Comparison of ENCODE assay signal across 8 mouse cellular contexts in the genomic region with DNA sequence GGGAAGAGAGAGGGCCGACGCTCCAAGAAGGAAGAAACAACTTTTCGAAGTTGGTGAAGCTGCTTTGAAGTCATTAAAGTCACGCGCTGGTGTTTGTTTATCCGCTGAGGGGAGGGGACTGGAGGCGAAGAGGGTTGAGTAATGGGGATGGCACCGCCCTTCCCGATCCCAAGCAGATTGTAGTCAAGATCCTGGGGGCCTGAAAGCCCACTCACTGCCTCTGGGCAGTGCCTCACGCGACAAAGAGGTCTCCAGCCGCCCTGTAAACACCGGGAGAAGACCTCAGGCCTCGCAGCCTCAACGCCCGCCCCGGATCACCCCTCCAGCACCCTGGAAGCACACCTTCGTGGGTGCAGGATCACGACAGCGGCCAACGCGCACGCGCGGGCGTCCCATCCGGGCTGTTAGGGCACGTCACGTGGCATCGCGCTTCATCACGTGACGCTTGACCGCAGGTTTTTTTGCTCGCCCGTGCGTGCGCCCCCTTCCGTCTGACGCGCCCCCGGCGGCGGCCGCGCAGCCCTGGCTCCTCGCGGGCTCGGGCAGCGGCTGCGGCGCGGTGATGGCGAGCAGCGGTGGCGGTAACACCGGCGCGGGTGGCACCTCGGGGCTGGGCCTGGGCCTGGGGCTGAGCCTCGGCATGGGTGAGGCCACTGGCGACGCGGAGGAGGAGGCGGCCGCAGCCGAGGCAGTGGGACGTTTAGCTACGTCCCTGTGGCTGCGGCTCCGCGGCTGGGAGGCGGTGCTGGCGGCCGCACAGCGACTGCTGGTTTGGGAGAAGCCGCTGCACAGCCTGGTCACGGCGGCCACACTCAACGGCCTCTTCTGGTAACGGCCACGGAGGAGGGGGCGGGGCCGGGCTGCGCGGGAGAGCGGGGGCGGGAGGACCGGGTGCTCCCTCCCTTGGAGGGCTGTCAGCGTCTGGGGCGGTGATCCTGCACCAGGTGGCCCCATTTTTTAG. TPM values are rescaled to one million over a fixed set of nuclear protein-coding genes. Genes with fewer than 3 reads are reported as not detected.
A peak's percentile ranks its signal among the peaks of the same experiment; 100 is the strongest.
DNase-seq lines count a peak whose midpoint lies in the region; ATAC-seq and TF ChIP-seq lines count a peak whose summit lies in the region.

A gene (minus strand): TSS at position 411 of the 961 bp plus-strand sequence.
A gene (plus strand): TSS at position 478 of the 961 bp plus-strand sequence.

- no peaks in the 10 kb centered on the region for H3K27me3 ChIP-seq in forebrain, embryonic 15.5 days

- no peak; the same call in 1 of the 2 replicates for TF ChIP-seq CTCF in lung, adult 2 months (IDR thresholded peaks at IDR 0.05; ENCODE audit: insufficient read depth, low read length)

- peak; percentile 98 for DNase-seq in ES-CJ7 (ENCODE audit: low read depth, low spot score)
- DNase-seq in cerebellum, adult 11 months = peak; percentile 96
- DNase-seq in heart, postnatal 25 days (ENCODE audit: low spot score) = peak; percentile 92
- peak; percentile 93 to 97 for DNase-seq in layer of hippocampus, adult 18-20 months (ENCODE audit: low spot score in 2 of 2)
- peak; percentile 98 for DNase-seq in lung, adult 2 months
- peak; percentile 94 to 95 for DNase-seq in thymus, adult 18-20 months

- intact Hi-C loops in heart, postnatal 25 days (cut with DNase I) = loop anchor here (2.0 kb wide), 1 partner anchor 26 kb away; a partner anchor contains a TSS

- peak within 1 kb of the TSS; percentile 90 for H3K4me3 ChIP-seq in forebrain, embryonic 15.5 days
- H3K4me3 ChIP-seq in lung, adult 2 months (replicated peaks; ENCODE audit: extremely low read depth, low read depth, low read length) = peak within 1 kb of the TSS; percentile 97

- ATAC-seq in forebrain, embryonic 15.5 days (replicated peaks) = peak; percentile 91
- peak; percentile 62 for ATAC-seq in neutrophil, adult 5-6 weeks (ENCODE audit: extremely low read depth, insufficient number of reproducible peaks, low FRiP score, poor library complexity, severe bottlenecking)

- WGBS in forebrain, embryonic 15.5 days = under 1% methylated on average over 91 of the region's 91 CpGs
- under 1% methylated on average over 90 of the region's 91 CpGs for WGBS in lung, adult 2 months

- H3K36me3 ChIP-seq in forebrain, embryonic 15.5 days = peaks cover 47% of the 10 kb centered on the region

- peaks cover 32% of the 10 kb centered on the region for H3K4me1 ChIP-seq in forebrain, embryonic 15.5 days
- H3K4me1 ChIP-seq in lung, adult 2 months (ENCODE audit: control insufficient read depth, insufficient read depth, low read length) = peaks cover 9% of the 10 kb centered on the region

- H3K27ac ChIP-seq in forebrain, embryonic 15.5 days (replicated peaks) = peak within 1 kb of the TSS; percentile 98

- peak; percentile 95 for TF ChIP-seq POLR2A in lung, adult 2 months (IDR thresholded peaks at IDR 0.05; ENCODE audit: borderline replicate concordance, extremely low read depth, low read depth, low read length)

- peak within 1 kb of the TSS; percentile 96 for H3K9ac ChIP-seq in forebrain, embryonic 15.5 days (replicated peaks)

- H3K9me3 ChIP-seq in forebrain, embryonic 15.5 days = no peaks in the 10 kb centered on the region

- peak within 1 kb of the TSS; percentile 89 for H3K4me2 ChIP-seq in forebrain, embryonic 15.5 days (replicated peaks)

RNA-seq across cellular contexts. Expression of the first gene that starts in this region (rescaled TPM):
- polyA plus RNA-seq in forebrain, embryonic 15.5 days (2015; fragmentation: Nextera tagmentation; extraction: Ambion mirVana) = 55.5 and 57.9 TPM in 2 replicates
- total RNA-seq in heart, postnatal 25 days (2021) = 10 to 100 TPM; 21.3 to 23.7 TPM
- 10 to 100 TPM; 29.3 to 31.7 TPM for total RNA-seq in layer of hippocampus, adult 18-20 months (2021)
- 57.6 and 64.3 TPM in 2 replicates for polyA plus RNA-seq in lung, adult 2 months (2012; rRNA removed)
- 126 and 131 TPM in 2 replicates for total RNA-seq in neutrophil, adult 5-6 weeks (2017)

RNA-seq across cellular contexts. Expression of the second gene that starts in this region (rescaled TPM):
- polyA plus RNA-seq in forebrain, embryonic 15.5 days (2015; fragmentation: Nextera tagmentation; extraction: Ambion mirVana) = 91.2 and 103 TPM in 2 replicates
- 10 to 100 TPM; 19.5 to 23.5 TPM for total RNA-seq in heart, postnatal 25 days (2021)
- total RNA-seq in layer of hippocampus, adult 18-20 months (2021) = 100 to 1,000 TPM; 183 to 185 TPM
- polyA plus RNA-seq in lung, adult 2 months (2012; rRNA removed) = 112 and 123 TPM in 2 replicates
- 49.4 and 85.1 TPM in 2 replicates for total RNA-seq in neutrophil, adult 5-6 weeks (2017)

Comparison
In these comparisons a context has a peak if more than half of its experiments do, and no peak if none do; other contexts are left out.
1. Peak in every context shown above with its lines: DNase-seq, ATAC-seq, H3K4me3 ChIP-seq and H3K27ac ChIP-seq.